Mouse (Mus musculus): Measurements from ENCODE around the gene Txnip.

DNA sequence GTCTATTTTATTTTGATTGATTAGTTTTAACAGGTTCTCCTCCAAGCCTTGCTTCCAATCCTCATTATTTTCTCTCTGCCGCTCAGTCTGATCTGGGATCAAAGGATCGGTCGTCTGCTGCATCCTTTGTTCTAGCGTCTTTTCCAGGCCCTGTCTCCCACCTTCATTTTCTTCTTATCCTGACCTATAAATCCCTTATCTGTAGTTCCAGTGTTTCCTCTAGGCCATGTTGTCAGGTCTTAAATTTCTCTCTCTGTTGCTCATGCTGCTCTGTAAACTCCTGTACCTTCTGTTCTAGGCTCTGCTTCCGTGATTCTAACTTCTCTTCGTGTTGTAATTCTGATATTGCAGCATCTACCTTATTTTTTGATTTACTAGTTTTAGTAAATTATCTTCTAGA, 17.0 kb upstream of the Txnip start:
- TF ChIP-seq POLR2A (IDR thresholded peaks at IDR 0.05; ENCODE audit: insufficient read depth, low read depth, low read length), result no peak
- no peak for TF ChIP-seq CTCF (IDR thresholded peaks at IDR 0.05; ENCODE audit: insufficient read depth, low read depth, low read length)
